Mouse (Mus musculus) left cerebral cortex, adult 9 months (tissue): ENCODE data around the gene Lbx2.
A peak's percentile ranks its signal among the peaks of the same experiment; 100 is the strongest.

Experiments
- DNase-seq, 2 experiments: peaks; one replicate each; pipeline ENCODE4 v3.0.0; 2022; ENCODE audit warnings: low spot score in 2 of 2

Lbx2 gene

GRCm38 (mm10) chr6:83086121-83087035, at the start of gene Lbx2:
Gene Lbx2, plus strand, starts transcription at chr6:83086367.
- no peak for DNase-seq

GRCm38 (mm10) chr6:83037188-83037587, 49.0 kb upstream of the Lbx2 start:
- DNase-seq = no peak

- peak; percentile 54 to 92 for DNase-seq
These were observed 47.6 kb upstream of the Lbx2 start for GRCm38 (mm10) chr6:83038496-83039012.

GRCm38 (mm10) chr6:83040601-83041000, 45.6 kb upstream of the Lbx2 start:
- no peak for DNase-seq

DNA sequence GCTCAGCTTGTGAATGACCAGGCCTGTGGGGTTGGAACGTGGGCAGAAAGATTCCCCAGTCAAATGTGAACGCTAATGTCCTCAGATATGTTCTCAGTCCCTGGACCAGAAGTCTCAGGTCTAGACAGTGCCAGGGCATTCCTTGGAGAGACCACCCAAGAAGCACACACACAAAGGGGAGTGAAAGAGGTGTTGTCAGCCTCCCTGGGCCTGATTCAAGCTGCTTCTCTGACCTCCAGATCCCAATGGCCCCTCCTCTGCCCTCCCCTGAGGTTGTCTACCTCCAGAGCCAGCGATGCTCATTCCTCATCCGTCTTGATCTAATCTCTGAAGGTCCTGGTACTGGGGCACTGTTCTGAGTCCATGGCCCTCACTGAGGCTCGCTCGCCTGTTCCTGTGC, 42.6 kb upstream of the Lbx2 start:
- no peak for DNase-seq

DNA sequence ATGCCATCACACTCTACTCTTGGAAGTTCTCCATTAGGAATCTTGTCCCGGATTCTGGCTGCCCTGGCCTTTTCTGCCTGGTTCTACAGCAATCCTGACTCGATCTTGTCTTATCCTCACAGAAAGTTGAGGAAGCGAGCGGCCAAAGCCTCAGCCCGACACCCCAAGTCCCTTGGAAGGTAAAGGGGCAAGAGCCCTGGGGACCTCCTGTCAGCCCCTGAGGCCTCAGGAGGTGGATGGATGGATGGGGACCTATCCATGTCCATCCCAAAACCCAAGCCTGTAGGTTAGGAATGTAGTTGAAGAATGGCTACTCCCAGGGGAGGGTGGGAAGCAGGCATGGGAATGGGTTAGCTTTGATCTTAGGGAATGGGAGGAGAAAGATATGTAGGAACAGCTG, 42.2 kb upstream of the Lbx2 start:
- no peak for DNase-seq

GRCm38 (mm10) chr6:83044742-83045141, 41.4 kb upstream of the Lbx2 start:
- DNase-seq = no peak

DNA sequence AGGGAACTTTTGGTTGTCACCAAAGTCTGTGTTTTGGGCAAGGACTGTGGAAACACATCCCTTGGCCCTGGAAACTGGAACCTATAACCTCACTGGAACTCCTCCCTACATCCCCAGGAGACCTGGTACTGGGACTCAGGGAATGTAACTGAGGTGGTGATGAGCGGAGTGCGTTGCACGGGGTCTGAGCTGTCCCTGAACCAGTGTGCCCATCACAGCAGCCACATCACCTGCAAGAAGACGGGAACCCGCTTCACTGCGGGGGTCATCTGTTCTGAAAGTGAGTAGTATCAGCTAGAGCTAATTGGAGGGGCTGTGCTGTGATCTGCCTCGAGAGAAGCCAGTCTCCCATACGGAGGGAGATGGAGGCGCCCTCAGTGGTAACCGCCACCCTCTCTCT, 36.8 kb upstream of the Lbx2 start:
- no peak for DNase-seq

GRCm38 (mm10) chr6:83053136-83053960, 32.8 kb upstream of the Lbx2 start:
- peak in 1 of 2 experiments; percentile 42 for DNase-seq

DNA sequence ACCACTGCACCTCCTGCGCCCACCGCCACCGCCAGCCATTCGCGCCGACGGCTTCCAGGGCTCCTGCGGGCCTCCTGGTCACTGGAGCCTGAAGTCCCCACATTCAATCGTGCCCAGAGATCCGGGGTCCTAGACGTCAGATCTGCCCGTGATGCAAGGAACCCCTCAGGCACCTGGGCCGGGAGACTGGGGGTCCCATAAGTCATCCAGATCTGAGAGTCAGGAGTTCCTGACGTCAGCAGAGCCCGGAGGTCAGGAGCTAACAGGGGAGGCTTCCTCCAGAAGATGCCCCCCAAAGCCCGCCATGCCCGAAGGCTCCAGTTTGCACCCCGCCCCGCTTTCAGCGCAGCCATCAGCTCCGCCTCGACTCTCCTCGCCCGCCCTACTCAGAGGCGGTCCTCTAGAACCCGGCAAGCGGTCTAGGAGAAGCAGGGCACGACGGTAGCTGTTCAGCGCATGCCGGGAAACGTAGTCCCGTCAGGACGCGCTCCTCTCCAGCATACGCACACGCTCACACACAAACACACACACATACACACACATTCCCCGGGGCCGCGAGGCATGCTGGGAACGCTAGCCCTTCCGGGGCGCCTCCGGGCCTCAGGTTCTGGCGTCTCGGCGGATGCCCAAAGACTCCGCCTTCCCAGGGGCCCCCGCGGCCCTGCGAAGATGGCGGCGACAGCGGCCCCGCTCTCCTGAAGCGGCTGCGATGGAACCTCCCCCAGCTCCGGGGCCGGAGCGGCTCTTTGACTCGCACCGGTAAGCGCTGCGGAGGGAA, 31.9 kb upstream of the Lbx2 start, which contains the start of gene Aup1:
TSS of gene Aup1 (plus strand) at position 448 of the 778 bp plus-strand sequence.
- peak; percentile 96 to 98 for DNase-seq

DNA sequence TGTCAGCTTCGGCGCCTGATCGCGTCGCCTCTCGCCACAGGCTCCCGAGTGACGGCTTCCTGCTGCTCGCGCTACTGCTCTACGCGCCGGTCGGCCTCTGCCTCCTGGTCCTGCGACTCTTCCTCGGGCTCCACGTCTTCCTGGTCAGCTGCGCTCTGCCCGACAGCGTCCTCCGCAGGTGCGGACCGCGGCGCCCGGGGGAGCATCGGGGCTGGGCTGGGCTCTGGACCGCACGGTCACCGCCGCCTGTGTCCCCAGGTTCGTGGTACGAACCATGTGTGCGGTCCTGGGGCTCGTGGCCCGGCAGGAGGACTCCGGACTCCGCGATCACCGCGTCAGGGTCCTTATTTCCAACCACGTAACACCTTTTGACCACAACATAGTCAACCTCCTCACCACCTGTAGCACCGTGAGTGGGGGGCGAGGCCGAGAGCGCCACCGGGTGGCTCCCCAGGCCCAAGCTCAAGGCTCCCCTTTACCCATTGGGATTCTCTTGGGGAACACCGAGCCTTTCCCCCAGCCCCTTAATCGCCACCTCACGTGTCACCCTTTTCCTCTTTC, 31.2 kb upstream of the Lbx2 start, which contains the start of gene Htra2:
TSS of gene Htra2 (minus strand) at position 403 of the 561 bp plus-strand sequence.
- peak in 1 of 2 experiments; percentile 40 for DNase-seq

- peak in 1 of 2 experiments; percentile 44 for DNase-seq
These were observed 28.4 kb upstream of the Lbx2 start, which contains the start of gene Dqx1 for GRCm38 (mm10) chr6:83057790-83058189. Gene Dqx1, plus strand, starts transcription at chr6:83057844.

- no peak for DNase-seq
These were observed 27.4 kb upstream of the Lbx2 start for GRCm38 (mm10) chr6:83058725-83059124.

DNA sequence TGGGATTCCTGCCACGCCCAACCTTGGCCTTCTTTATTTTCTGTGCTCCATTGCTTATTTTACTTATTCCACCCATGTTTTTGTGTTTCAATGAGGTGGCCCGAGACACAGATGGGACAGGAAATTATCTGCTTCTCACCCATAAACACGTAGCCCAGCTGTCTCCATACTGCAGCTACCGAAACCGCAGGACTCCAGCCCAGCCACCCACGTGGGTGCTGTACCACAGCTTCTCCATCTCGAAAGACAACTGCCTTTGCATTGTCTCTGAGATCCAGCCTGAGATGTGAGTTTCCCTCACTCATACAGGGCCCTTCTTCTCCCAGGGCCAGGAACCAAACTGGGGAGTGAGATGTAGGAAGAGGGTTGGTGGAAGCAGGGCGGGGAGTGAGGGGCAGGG, 20.2 kb upstream of the Lbx2 start:
- DNase-seq = no peak

DNA sequence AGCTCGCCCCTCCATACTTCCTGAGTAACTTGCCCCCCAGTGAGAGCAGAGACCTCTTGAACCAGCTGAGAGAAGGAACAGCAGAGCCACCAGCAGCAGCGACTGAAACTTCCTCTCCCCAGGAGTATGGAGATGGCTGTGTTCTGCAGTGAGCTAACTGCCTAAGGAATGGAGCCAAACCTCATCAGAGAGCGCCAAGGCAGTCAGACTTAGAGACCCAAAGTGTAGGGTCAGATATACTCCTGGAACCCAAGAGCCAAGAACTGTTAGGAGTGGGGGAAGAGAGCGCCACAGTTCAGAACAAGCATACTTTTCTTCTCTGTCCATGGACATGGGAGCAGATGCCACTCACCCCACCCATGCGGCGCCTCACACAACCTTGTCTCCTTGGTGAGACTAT, 19.7 kb upstream of the Lbx2 start:
- DNase-seq = no peak

DNA sequence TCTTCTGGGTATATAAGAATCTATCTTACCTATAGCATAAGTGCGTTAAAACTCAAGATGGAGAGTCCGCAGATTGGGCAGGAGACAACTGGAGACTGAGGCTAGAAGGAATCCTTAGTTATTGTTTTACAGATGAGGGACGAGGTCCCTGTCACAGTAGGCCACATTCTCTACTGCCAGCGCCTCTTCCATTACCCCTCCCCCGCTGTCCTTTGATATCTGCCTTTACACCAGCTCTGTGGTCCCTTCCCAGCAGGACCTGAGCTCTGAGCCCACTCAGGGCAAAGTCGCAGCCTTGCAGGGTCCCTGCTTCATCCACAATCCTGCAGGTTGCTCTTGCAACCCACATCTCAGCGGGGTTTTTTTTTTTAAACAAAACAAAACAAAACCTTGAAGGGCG, 17.9 kb upstream of the Lbx2 start:
- no peak for DNase-seq

- DNase-seq = no peak
These were observed 17.3 kb upstream of the Lbx2 start for GRCm38 (mm10) chr6:83068706-83069487.

GRCm38 (mm10) chr6:83069488-83070246, 16.5 kb upstream of the Lbx2 start:
- DNase-seq = no peak

- DNase-seq = no peak
These were observed 16.1 kb upstream of the Lbx2 start, which contains the start of gene Tlx2 for GRCm38 (mm10) chr6:83070247-83070310. Gene Tlx2, minus strand, starts transcription at chr6:83070293.
